Mouse (Mus musculus) limb, embryonic 10.5 days (tissue): ENCODE measurements around the gene Tph2. TPM values are rescaled to one million over a fixed set of nuclear protein-coding genes. Genes with fewer than 3 reads are reported as not detected.

ENCODE experiments used
- DNase-seq: peaks from one replicate; pipeline ENCODE4 v3.0.0-alpha.2; 2017; ENCODE audit warnings: low spot score
- H3K27ac ChIP-seq: fragments of 300-500 bp; sonication (generic); 2 replicates; pipeline ENCODE4 v1.5.1; 2016; ENCODE audit warnings: mild to moderate bottlenecking
- H3K27me3 ChIP-seq: fragments of 300-500 bp; sonication (generic); 2 replicates; pipeline ENCODE4 v1.6.1; 2016; ENCODE audit warnings: low read depth, mild to moderate bottlenecking; ENCODE audit not compliant: poor library complexity, severe bottlenecking
- H3K36me3 ChIP-seq: fragments of 300-500 bp; sonication (generic); 2 replicates; pipeline ENCODE4 v1.6.1; 2016; ENCODE audit warnings: mild to moderate bottlenecking, moderate library complexity
- H3K4me1 ChIP-seq: fragments of 300-500 bp; sonication (generic); 2 replicates; pipeline ENCODE4 v1.6.1; 2016
- H3K4me3 ChIP-seq: fragments of 300-500 bp; sonication (generic); 2 replicates; pipeline ENCODE4 v1.5.1; 2016; ENCODE audit warnings: mild to moderate bottlenecking, moderate library complexity
- H3K9me3 ChIP-seq: fragments of 300-500 bp; sonication (generic); replicated peaks from 2 replicates; pipeline ENCODE4 v1.6.1; 2016; ENCODE audit warnings: mild to moderate bottlenecking
- WGBS: fragments of 180-500 bp; shearing (Covaris S2); methylation state at CpG from one replicate; pipeline ENCODE4 v1.1.7; 2016; 5-methylcytosine and 5-hydroxymethylcytosine counted together
- polyA plus RNA-seq: library from polyadenylated mRNA; unstranded; fragments of >200 nt; fragmentation: Nextera tagmentation; extraction: Ambion mirVana; gene quantifications from 2 replicates; pipeline ENCODE4 v1.2.1, GENCODE M21; 2016

Tph2 gene
- polyA plus RNA-seq, 1 experiment from 2014 or later, result not detected

DNA sequence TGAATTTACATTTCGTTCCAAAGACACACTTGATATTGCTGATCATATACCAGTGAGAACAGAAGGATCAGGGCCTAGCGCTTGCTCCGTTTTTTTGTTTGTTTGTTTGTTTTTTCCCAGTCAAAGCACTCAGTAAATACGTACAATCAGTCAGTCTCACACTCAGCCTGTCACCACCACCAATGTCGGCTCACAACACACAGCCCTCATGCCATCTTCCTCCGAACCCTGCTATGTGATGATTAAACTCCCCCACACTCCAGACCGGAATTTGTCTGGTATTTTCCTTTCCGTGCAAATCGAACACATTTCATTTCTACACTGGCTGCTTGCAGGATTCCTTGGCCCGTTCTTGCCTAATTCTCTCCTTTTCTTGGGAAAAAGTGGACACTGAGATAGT, 11.5 kb downstream of the Tph2 start:
- Histone ChIP-seq H3K36me3 (no peaks in the 10 kb centered on the region), H3K9me3 (no peaks in the 10 kb centered on the region), H3K27ac (no peak overlapping the region), H3K4me1 (0 out of 2 replicates have a peak, but pooled peaks cover 9% of the 10 kb centered on the region), H3K27me3 (no peaks in the 10 kb centered on the region), H3K4me3 (no peak overlapping the region)
- 81% methylated on average over 10 of the region's 10 CpGs for WGBS
- DNase-seq, result no peak

DNA sequence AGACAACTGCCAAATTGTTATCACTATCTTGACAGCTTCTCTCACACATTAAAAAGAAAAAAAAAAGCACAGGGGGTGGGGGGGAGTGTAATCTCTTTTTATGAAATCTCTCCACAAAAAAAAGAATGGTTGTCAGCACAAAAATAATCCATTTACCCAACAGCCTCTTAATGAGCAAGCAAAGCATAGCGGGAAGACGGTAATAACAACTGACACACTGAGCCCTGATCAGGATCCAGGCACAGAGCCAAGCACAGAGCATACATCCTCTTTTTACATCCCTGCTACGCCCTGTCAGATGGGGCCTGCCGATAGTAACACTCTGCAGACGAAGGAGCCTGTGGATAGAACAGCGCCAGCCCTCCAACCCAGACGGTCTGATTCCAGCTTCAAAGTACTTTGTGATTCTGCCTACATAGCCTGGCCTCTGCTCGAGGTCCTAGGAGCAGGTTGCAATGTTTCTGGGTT, 13.4 kb downstream of the Tph2 start:
- Histone ChIP-seq H3K4me3 (no peak overlapping the region), H3K36me3 (no peaks in the 10 kb centered on the region), H3K27ac (no peak overlapping the region), H3K4me1 (0 out of 2 replicates have a peak, but pooled peaks cover 9% of the 10 kb centered on the region), H3K9me3 (no peaks in the 10 kb centered on the region), H3K27me3 (no peaks in the 10 kb centered on the region)
- DNase-seq, result no peak
- 68% methylated on average over 8 of the region's 8 CpGs for WGBS

- H3K27me3 ChIP-seq, result no peaks in the 10 kb centered on the region
- no peak overlapping the region for H3K27ac ChIP-seq
- H3K4me1 ChIP-seq, result 0 out of 2 replicates have a peak, but pooled peaks cover 9% of the 10 kb centered on the region
- WGBS, result 92% methylated on average over 7 of the region's 7 CpGs
- no peaks in the 10 kb centered on the region for H3K36me3 ChIP-seq
- no peaks in the 10 kb centered on the region for H3K9me3 ChIP-seq
- DNase-seq, result no peak
- H3K4me3 ChIP-seq, result no peak overlapping the region
Measured at GRCm38 (mm10) chr10:115170496-115171350, 14.1 kb downstream of the Tph2 start.

DNA sequence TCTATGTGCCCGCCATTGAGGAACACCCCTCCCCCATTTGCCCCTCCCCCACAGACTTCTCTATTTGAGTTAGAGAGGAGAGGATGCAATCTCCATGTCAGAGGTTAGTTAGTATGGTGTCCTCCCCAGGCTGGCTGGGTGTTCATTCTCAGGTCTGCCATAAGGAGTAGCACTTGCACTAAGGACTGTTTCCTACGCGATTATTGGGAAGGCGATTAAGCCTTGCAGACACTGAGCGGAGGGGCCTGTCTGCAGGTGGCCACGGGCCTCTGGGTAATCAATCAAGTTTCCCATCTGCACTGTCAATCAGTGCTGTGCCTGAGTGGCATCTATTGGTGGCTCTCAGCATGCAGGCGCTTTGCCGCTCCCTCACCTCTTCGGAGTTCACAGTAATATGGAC, 15.4 kb downstream of the Tph2 start:
- Histone ChIP-seq H3K4me1 (0 out of 2 replicates have a peak, but pooled peaks cover 5% of the 10 kb centered on the region), H3K27ac (no peak overlapping the region), H3K27me3 (no peaks in the 10 kb centered on the region), H3K4me3 (no peak overlapping the region), H3K9me3 (no peaks in the 10 kb centered on the region), H3K36me3 (no peaks in the 10 kb centered on the region)
- WGBS, result 29% methylated on average over 9 of the region's 9 CpGs
- no peak for DNase-seq

DNA sequence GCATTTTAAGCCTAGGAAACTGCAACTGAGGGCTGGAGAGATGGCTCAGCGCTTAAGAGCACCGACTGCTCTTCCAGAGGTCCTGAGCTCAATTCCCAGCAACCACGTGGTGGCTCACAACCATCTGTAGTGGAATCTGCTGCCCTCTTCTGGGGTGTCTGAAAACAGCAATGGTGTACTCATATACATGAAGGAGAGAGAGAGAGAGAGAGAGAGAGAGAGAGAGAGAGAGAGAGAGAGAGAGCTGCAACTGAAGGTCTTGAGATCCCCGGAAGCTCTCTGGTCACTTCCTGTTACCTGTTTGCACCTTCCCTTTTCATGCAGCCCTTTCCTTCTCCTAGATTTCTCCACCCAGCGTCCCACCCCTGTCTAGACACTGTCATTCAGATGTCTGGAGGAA, 24.5 kb downstream of the Tph2 start:
- Histone ChIP-seq H3K9me3 (no peaks in the 10 kb centered on the region), H3K4me3 (no peak overlapping the region), H3K27me3 (no peaks in the 10 kb centered on the region), H3K36me3 (no peaks in the 10 kb centered on the region), H3K27ac (no peak overlapping the region), H3K4me1 (no peaks in the 10 kb centered on the region)
- 75% methylated on average over 5 of the region's 5 CpGs for WGBS
- no peak for DNase-seq

- no peak overlapping the region for H3K4me3 ChIP-seq
- no peak for DNase-seq
- 77% methylated on average over 5 of the region's 5 CpGs for WGBS
- no peaks in the 10 kb centered on the region for H3K27me3 ChIP-seq
- no peaks in the 10 kb centered on the region for H3K4me1 ChIP-seq
- H3K36me3 ChIP-seq, result no peaks in the 10 kb centered on the region
- H3K27ac ChIP-seq, result no peak overlapping the region
- no peaks in the 10 kb centered on the region for H3K9me3 ChIP-seq
Measured at GRCm38 (mm10) chr10:115147308-115147707, 37.5 kb downstream of the Tph2 start.

GRCm38 (mm10) chr10:115146257-115146898, 38.4 kb downstream of the Tph2 start:
- no peaks in the 10 kb centered on the region for H3K9me3 ChIP-seq
- no peaks in the 10 kb centered on the region for H3K36me3 ChIP-seq
- no peak for DNase-seq
- H3K27ac ChIP-seq, result no peak overlapping the region
- 91% methylated on average over 8 of the region's 8 CpGs for WGBS
- H3K27me3 ChIP-seq, result no peaks in the 10 kb centered on the region
- H3K4me1 ChIP-seq, result no peaks in the 10 kb centered on the region
- no peak overlapping the region for H3K4me3 ChIP-seq

DNA sequence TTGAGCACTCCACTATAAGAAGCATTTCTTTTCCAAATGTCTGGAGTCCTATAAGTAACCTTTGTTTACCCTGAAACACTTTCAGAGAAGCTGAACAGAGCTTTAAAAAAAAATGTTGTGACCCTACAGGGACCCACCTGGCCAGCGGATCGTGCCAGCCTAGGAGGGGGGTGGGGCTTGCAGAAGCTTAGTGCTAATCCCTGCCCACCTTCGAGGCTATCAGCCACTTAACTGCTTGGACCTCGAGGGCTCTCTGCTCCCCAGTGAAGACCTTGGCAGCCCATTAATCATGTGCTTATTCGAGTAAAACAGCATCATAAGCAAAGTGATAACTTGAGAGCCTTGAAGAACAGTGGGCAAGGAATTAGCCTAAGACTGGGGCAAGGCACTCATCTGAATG, 40.3 kb downstream of the Tph2 start:
- no peaks in the 10 kb centered on the region for H3K36me3 ChIP-seq
- H3K4me1 ChIP-seq, result no peaks in the 10 kb centered on the region
- no peak overlapping the region for H3K27ac ChIP-seq
- no peak for DNase-seq
- no peaks in the 10 kb centered on the region for H3K9me3 ChIP-seq
- no peak overlapping the region for H3K4me3 ChIP-seq
- WGBS, result 42% methylated on average over 5 of the region's 5 CpGs
- no peaks in the 10 kb centered on the region for H3K27me3 ChIP-seq

GRCm38 (mm10) chr10:115143641-115144040, 41.2 kb downstream of the Tph2 start:
- Histone ChIP-seq H3K4me1 (no peaks in the 10 kb centered on the region), H3K36me3 (no peaks in the 10 kb centered on the region), H3K27me3 (no peaks in the 10 kb centered on the region), H3K27ac (no peak overlapping the region), H3K4me3 (no peak overlapping the region), H3K9me3 (no peaks in the 10 kb centered on the region)
- peak; percentile 56 for DNase-seq
- WGBS, result 59% methylated on average over 6 of the region's 6 CpGs

GRCm38 (mm10) chr10:115137016-115137415, 47.8 kb downstream of the Tph2 start:
- no peak overlapping the region for H3K27ac ChIP-seq
- no peaks in the 10 kb centered on the region for H3K9me3 ChIP-seq
- DNase-seq, result no peak
- H3K36me3 ChIP-seq, result no peaks in the 10 kb centered on the region
- no peak overlapping the region for H3K4me3 ChIP-seq
- no peaks in the 10 kb centered on the region for H3K4me1 ChIP-seq
- WGBS, result 82% methylated on average over 6 of the region's 7 CpGs
- H3K27me3 ChIP-seq, result no peaks in the 10 kb centered on the region

DNA sequence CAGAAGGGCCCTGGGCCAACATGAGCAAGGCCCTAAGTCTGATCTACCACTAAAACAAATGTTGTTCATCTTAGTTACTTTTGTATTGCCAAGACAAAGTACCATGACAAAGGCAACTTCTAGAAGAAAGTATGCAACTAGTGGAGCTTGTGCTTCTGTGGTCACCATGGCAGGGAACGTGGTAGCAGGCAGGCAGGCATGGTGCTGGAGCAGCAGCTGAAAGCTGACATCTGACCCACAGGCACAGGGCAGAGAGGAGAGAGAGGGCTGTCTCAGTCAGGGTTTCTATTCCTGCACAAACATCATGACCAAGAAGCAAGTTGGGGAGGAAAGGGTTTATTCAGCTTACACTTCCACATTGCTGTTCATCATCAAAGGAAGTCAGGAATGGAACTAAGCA, 56.9 kb downstream of the Tph2 start:
- H3K4me3 ChIP-seq, result no peak overlapping the region
- H3K27me3 ChIP-seq, result no peaks in the 10 kb centered on the region
- no peaks in the 10 kb centered on the region for H3K4me1 ChIP-seq
- H3K27ac ChIP-seq, result no peak overlapping the region
- no peaks in the 10 kb centered on the region for H3K36me3 ChIP-seq
- DNase-seq, result no peak
- no peaks in the 10 kb centered on the region for H3K9me3 ChIP-seq
- WGBS, result 82% methylated on average over 1 of the region's 1 CpGs

DNA sequence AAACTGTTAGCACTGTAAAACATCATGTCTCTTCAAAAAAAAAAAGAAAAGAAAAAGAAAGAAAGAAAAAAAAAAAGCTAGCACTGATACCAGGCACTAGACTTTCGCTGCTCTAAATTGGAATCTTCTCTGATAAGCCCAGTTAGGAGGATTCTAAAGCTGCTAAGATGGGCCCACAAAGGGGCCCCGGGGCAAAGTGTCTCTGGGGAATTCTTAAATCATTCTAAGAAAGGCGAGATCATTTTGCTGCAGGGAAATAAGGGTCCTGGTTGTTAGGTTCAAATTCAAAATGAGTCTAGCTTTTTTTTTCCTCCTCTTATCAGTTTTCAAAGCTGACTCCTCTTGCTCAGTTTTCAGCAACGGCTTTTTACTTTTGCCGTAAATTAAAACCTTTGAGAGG, 59.3 kb downstream of the Tph2 start:
- Histone ChIP-seq H3K27me3 (no peaks in the 10 kb centered on the region), H3K4me1 (no peaks in the 10 kb centered on the region), H3K36me3 (no peaks in the 10 kb centered on the region), H3K9me3 (no peaks in the 10 kb centered on the region), H3K27ac (no peak overlapping the region), H3K4me3 (no peak overlapping the region)
- 55% methylated on average over 5 of the region's 5 CpGs for WGBS
- no peak for DNase-seq

DNA sequence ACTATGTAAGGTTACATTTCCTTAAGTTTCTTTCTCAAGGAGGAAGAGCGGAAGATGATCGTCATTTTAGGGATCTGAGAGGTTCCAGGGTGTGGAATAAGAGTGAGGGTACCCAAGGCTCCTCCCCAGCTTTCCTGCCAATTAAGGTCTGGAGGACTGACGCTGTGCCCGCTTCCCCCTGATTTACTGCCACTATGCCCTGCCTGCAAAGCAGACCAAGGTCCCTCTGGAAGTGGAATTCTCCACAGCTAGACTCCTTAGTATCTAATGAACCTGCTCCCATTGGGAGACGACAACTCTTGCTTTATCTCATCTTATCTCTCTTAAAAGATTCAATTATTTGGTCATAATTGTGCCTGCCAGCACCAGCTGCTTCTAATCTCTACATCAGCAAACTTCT, 59.8 kb downstream of the Tph2 start:
- Histone ChIP-seq H3K27me3 (no peaks in the 10 kb centered on the region), H3K27ac (no peak overlapping the region), H3K36me3 (no peaks in the 10 kb centered on the region), H3K4me1 (no peaks in the 10 kb centered on the region), H3K4me3 (no peak overlapping the region), H3K9me3 (no peaks in the 10 kb centered on the region)
- no peak for DNase-seq
- 68% methylated on average over 5 of the region's 5 CpGs for WGBS
